Mouse (Mus musculus): Measurements from ENCODE around the gene Ube2c.

Gene Ube2c

GRCm38 (mm10) chr2:164761971-164762370 lies 7.7 kb upstream of the Ube2c start:
- DNase-seq (ENCODE audit: low read depth) = no peak

GRCm38 (mm10) chr2:164762593-164762992 lies 7.1 kb upstream of the Ube2c start:
- no peak for DNase-seq (ENCODE audit: low read depth)

GRCm38 (mm10) chr2:164765841-164766240 lies 3.9 kb upstream of the Ube2c start:
- no peak for DNase-seq (ENCODE audit: low read depth)

- no peak for DNase-seq (ENCODE audit: low read depth)
These were observed 1.7 kb upstream of the Ube2c start for GRCm38 (mm10) chr2:164767812-164768540.

- no peak for DNase-seq (ENCODE audit: low read depth)
These were observed 581 bp downstream of the Ube2c start for GRCm38 (mm10) chr2:164770279-164770678.

GRCm38 (mm10) chr2:164771123-164771522 lies 1.4 kb downstream of the Ube2c start:
- DNase-seq (ENCODE audit: low read depth) = no peak

GRCm38 (mm10) chr2:164773229-164773988 lies 3.7 kb downstream of the Ube2c start:
- DNase-seq (ENCODE audit: low read depth) = no peak

- DNase-seq (ENCODE audit: low read depth) = no peak
These were observed 4.3 kb downstream of the Ube2c start for GRCm38 (mm10) chr2:164773989-164774364.

GRCm38 (mm10) chr2:164776130-164776529 lies 6.4 kb downstream of the Ube2c start:
- DNase-seq (ENCODE audit: low read depth) = no peak

GRCm38 (mm10) chr2:164776801-164777200 lies 7.1 kb downstream of the Ube2c start:
- no peak for DNase-seq (ENCODE audit: low read depth)

GRCm38 (mm10) chr2:164777246-164778014 lies 7.7 kb downstream of the Ube2c start:
- DNase-seq (ENCODE audit: low read depth) = no peak

GRCm38 (mm10) chr2:164778015-164778287 lies 8.3 kb downstream of the Ube2c start:
- no peak for DNase-seq (ENCODE audit: low read depth)

- DNase-seq (ENCODE audit: low read depth) = no peak
These were observed 9.1 kb downstream of the Ube2c start for GRCm38 (mm10) chr2:164778809-164779208.

GRCm38 (mm10) chr2:164779481-164780086 lies 9.9 kb downstream of the Ube2c start, which contains the start of gene Tnnc2:
Gene Tnnc2 (minus strand): TSS chr2:164779967.
- DNase-seq (ENCODE audit: low read depth) = no peak

- no peak for DNase-seq (ENCODE audit: low read depth)
These were observed 12.2 kb downstream of the Ube2c start for GRCm38 (mm10) chr2:164781876-164782275.

- DNase-seq (ENCODE audit: low read depth) = no peak
These were observed 14.4 kb downstream of the Ube2c start for GRCm38 (mm10) chr2:164783926-164784581.

- no peak for DNase-seq (ENCODE audit: low read depth)
These were observed 15.2 kb downstream of the Ube2c start for GRCm38 (mm10) chr2:164784869-164785420.

GRCm38 (mm10) chr2:164785481-164786387 lies 16.0 kb downstream of the Ube2c start, which contains the start of gene Snx21:
Gene Snx21 (plus strand): TSS chr2:164785823.
- DNase-seq (ENCODE audit: low read depth) = no peak

- no peak for DNase-seq (ENCODE audit: low read depth)
These were observed 16.7 kb downstream of the Ube2c start for GRCm38 (mm10) chr2:164786388-164786885.

GRCm38 (mm10) chr2:164787032-164787431 lies 17.3 kb downstream of the Ube2c start:
- no peak for DNase-seq (ENCODE audit: low read depth)
